Mouse (Mus musculus) kidney, postnatal 4 days (tissue): ENCODE data around the gene Dusp7.

Source experiments
- DNase-seq, 2 experiments: peaks; one replicate each; pipeline ENCODE4 v3.0.0; 2021; ENCODE audit warnings: mixed read lengths in 2 of 2

Dusp7 gene

DNA sequence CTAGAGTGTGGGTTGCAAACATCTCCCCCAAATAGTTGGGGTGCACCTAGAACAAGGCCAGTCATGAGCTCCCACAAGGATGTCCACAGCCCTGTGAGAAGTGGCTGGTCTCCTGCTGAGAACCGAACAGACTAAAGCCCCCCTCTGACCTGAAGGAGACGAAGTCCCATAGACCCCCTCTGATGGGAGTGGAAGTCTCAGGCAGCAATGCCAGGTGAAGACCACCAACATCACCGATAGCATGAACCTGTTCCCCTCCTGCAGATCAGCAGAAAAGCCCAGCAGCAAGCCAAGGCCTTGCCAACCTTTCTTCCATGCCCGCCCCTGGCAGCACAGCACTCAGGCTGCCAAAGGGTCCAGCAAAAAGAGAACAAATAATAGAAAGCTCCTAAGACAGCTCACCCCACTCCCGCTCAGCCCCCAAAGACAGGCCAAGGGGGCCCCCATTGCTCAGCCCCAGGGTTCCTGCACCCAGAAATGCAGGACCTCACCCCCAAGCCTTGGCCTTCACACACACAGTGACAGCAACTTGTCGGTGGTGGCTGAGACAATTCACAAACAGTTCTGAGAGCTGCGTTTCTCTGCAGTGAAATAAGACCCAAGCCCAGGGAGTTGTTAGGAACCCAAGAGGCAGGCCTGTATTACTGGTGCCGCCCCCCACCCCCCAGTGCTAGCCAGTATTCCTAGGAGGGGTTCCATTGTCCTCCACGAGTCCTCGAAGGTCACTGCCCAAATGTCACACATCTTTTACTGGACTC lies 13.0 kb upstream of the Dusp7 start:
- no peak for DNase-seq

DNA sequence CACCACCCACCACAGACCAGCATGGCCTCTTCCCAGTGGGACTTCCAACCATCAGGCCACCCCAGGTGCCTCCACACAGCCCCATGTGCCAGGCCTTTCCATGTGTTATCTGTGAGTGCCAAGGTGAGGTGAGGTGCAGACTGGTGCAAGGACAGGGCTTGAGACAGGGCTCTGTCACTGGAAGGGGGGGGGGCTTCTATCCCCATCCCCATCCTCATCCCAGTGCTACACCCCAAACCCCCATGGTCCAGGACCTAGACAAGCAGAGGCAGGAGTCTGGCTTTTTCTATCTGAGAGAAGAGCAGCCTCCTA lies 12.5 kb upstream of the Dusp7 start:
- no peak for DNase-seq

DNA sequence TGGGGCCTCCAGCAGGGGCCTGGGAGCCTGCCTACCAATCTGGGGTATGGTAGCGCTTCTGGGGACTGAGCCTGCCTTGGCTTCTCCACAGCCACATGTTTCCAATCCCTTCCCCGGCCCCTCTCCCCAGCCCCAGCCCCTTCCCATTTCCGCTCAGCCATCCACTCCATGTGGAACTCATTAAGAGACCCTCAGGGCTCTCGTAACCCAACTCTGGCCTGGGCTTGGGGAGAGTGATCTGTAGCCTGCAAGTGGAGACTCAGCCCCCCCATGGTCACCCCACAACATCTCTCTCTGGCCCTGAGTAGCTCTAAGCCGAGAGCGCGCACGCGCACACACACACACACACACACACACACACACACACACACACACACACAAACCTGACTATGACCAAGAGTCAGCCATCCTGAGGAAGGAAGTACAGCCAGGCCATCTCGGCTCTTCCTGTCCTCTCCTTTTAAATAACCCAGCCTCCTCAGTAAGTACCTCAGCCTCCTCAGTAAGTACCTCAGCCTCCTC lies 12.0 kb upstream of the Dusp7 start:
- peak; percentile 41 to 55 for DNase-seq

DNA sequence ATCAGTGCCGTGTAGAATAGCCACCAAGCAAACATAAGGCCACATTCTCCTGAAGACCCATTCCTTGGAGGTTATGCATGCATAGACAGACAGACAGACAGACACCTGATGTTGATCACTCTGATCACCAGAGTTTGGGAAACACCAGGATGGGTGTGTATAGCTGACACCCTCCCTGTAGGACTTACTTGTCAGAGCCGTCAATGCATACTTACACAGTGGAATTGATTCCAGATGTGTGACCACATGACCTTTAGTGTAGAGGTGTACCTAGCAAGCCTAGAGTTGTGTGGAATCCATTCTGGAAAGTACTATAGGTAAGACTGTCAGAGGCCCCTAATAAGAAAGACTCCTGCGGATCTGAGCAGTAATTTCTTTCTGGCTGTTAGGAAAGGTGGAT lies 11.3 kb upstream of the Dusp7 start:
- no peak for DNase-seq

DNA sequence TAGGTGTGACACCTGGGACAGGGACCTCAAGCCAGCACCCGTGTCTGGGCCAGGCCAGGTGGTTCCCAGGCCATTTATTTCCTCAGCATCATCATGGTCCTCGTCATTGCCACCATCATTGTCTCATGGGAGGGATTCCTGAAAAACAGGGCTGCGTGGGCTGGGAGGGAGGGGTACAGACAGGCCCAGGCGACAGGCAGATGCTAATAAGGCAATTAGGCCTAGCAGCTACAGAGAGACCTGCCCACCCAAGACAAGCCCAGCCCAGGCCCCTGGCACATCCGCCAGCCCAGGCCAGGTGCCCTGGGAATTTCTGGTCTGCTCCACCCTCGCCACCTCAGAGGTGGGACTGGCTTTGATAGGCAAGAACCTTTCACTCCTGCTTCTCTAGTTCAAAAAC lies 9.1 kb upstream of the Dusp7 start:
- DNase-seq: no peak

DNA sequence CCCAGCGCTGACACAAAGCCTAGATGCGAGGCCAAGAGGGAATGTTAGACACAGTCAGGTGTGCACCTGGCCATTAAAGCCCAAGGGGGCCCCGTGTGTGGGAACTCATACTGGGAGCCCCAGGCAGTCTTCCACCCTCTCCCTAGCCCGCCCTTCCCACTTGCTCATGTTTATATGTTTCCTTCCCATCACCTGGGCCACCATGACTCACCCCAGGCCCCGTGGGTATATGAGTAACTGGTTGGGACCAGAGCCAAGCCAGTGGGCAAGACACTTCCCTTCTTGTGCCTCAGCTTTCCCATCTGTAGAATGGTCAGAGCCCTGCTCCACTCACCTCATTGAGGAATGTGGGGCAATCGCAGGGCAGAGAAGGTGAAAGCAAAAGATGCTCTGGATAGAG lies 7.3 kb upstream of the Dusp7 start:
- DNase-seq: no peak

DNA sequence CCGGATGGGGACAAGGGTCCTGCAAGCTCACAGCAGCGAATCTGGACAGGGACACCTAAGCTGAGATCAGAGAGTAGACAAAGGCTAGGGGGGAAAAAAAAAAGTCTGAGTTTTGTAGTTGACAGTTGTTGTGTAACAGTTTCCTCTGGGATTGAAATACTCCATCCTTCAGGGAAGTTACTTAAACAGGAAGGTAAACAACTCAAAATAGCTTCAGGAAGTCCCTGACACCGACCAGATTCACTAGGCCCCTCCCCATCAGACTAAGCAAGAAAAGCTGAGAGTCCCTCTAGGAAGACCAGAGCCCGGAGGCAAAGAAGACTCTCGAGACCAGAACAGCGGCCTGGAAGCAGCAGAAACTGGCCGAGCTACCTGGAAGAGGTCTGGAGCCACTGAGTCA lies 3.1 kb upstream of the Dusp7 start:
- no peak for DNase-seq

DNA sequence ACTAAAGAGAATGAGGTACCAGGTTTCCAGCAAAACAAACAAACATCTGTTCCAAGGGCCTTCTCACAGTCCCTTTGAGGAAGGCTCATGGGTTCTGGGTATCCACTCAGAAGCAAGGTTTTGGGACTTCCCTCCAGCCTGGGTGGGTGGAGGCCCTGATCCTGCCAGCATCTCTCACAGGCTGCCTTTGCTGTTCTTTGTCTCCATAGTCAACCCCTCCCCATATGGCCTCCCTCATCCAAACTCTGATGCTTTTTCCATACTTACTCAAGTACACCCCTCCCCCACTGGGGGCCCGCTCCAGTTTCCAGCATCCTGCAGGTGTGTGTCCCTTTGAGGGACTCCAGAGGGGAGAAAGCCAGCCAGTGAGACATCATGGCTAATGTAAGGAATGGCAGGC lies 2.2 kb upstream of the Dusp7 start:
- no peak for DNase-seq

DNA sequence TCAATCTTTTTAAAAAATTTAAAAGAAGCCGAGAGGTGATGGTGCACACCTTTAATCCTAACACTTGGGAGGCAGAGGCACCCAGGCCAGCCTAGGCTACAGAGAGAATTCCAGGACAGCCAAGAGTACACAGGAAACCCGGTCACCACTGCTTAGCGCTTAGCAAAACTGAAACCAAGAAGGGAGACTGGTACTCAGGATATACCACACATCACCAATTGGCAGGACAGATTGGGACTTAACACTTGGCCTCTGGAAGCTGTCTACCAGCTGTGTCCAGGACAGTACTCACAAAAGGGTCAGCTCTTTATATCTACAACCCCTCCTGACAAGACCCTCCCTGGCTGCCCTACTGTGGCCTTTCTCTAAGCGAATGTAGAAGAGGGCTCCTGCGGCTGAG lies 1.4 kb upstream of the Dusp7 start:
- no peak for DNase-seq

DNA sequence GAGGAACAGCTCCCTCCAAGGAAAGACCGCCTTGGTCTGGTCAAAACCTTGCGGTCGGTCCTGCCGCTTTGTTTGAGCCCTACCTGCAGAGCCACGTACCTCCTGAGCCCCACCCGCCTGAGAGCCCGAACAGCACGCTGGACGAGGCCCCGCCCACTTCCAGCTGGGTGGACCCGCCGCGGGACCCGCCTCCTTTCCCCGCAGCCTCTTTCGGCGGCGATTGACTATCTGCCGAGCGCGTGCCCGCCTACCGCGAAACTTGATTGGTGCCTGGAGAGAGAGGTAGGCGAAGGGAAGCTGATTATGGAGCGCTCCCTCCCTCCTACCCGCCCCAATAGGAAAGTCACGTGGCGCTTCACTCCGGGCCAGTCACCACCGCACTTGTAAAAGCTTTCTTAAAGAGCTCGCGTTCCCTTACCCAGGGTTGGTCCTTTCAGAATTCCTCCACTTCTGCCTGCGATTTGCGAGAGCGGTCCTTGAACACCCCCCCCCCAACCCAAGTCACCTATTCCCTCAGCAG lies 780 bp upstream of the Dusp7 start:
- peak; percentile 99 for DNase-seq

DNA sequence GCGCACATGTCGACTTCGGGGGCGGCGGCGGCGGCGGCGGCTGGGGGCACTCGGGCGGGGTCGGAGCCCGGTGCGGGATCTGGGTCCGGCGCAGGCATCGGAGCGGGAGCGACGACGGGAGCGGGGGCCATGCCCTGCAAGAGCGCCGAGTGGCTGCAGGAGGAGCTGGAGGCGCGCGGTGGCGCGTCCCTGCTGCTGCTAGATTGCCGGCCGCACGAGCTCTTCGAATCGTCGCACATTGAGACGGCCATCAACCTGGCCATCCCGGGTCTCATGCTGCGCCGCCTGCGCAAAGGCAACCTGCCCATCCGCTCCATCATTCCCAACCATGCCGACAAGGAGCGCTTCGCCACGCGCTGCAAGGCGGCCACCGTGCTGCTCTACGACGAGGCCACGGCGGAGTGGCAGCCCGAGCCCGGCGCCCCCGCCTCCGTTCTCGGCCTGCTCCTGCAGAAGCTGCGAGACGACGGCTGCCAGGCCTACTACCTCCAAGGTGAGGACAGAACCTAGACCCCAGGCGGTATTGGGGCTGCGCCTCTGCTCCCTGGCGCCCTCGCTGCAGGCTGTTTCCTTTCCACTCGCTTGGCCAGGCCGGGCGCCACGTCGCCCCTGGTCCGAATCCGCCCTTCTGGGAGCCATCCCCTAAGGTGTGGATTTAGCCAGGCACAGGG lies 534 bp downstream of the Dusp7 start:
- peak; percentile 72 to 86 for DNase-seq

DNA sequence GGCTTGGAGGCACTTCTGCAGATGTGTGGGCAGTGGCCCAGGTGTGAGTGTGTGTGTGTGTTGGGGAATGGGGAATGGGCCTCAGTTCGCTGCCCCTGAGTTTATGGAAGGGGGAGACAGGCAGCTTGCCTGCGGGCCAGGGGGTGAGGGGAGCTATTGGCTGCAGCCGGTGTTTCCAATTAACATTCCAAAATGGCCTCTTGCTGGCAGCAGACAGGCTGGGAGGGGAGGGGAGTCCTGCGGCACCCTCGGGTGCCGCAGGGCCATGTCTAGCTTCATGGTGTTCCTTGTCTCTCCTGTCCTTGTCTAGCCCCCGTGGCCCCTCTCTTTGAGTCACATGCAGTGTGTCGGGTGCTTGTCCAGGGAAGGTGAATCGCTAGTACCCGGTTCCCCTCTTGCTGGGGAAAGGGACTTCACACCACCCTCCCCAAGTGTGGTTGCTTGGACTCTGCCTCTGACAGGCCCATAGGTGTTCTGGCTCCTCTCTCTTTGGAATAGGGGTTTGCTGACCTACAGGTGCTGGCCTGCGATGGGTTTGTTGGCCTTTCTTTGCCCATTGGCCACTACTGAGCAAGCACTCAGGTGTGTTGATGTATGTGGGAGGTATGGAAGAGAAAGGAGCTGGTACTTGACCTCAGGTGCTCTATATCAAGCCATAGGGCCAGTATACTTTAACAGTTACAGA lies 1.5 kb downstream of the Dusp7 start:
- peak; percentile 61 to 74 for DNase-seq

DNA sequence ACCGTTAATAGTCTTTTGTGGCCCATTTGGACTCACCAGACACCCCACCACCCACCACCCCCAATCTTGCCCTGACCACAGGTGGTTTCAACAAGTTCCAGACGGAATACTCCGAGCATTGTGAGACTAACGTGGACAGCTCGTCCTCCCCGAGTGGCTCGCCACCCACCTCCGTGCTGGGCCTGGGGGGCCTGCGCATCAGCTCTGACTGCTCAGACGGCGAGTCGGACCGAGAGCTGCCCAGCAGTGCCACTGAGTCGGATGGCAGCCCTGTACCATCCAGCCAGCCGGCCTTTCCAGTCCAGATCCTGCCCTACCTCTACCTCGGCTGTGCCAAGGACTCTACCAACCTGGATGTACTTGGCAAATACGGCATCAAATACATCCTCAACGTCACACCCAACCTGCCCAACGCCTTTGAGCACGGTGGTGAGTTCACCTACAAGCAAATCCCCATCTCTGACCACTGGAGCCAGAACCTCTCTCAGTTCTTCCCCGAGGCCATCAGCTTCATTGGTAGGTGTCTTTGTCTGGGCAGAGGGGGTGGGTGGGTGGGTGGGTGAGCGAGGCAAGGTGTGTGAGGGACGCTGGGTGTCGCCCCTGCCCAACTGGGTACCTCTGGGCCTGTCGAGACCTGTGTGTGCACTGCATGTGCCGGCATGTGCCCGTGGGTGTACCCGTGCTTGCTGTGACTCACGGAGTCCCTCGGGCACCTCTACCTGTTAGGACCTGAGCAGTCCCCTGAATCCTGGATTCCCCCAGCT lies 2.4 kb downstream of the Dusp7 start:
- no peak for DNase-seq

DNA sequence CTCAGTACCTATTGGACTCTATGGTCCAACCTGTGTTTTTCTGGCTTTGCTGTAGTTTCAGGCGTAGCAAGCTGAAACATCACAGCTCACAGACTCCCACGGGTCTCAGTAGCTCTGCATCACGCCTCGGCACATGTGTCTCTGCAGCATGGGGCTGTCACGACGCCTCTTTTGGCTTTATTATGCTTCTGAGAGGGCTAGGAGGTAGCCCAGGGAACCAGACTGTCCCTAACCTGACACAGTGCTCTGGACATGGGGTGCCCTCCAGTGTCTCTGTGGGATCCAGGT lies 2.9 kb downstream of the Dusp7 start:
- no peak for DNase-seq

DNA sequence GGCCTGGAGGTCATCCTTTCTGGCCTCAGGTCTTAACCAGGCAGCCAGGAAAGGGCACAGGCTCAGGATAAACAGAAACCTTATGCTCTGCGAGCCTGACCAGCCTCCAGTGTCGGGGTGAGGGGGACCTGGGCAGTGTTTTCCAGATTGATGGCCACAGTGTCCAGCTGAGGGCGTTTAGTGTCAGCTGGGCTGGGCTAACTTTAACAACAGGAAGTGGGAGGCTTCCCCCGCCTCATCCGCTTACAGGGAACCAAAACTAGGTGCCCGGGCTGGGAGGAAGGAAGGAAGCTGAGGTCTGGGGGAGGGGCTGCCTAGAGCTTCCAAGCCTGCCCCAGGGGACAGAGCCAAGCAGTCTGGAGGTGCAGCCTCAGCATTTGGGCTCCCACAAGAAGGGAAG lies 3.3 kb downstream of the Dusp7 start:
- peak; percentile 85 to 91 for DNase-seq

DNA sequence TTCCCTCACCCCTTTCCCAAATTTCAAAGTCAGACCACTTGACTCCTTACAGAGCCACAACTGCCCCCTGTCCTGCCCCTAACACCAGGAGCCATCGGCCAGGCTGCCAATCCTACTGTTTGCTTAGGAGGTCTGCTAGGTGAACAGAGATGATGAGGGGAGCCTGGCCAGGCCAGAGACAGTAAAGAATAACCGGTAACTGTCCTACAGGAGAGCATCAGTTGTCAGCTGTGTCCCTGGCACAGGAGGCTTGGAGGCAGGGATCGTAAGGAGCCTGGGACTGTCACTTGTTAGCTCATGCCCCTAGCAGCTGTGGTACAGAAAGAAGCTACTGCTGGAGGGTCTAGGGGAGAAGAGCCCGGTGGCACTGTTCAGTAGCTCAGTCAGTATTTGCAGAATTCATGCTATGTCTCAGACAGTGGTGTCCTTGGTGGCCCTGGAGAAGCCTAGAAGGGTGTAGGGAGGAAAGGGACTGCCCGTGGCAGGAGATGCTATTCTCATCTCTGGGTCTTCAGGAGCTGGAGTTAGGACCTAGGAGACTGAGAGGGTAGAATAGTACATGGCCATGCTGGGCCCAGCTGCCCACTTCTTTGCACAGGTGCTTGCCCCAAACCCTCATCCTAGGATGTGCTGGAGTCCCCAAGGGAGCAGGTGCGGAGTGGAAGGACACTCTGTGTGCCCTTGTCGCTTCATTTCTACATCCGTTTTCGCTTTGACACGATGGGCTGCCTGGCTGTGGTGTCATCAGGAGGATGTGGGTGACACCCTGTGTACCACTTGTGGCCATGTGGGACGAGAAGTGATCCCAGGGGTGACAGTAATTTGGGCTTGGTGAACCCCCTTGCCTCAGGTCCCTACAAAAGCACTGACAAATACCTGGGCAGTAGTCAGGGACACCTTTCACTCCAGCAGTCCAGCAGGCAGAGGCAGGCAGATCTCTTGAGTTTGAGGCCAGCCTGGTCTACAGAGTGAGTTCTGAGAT lies 4.3 kb downstream of the Dusp7 start:
- DNase-seq: no peak

DNA sequence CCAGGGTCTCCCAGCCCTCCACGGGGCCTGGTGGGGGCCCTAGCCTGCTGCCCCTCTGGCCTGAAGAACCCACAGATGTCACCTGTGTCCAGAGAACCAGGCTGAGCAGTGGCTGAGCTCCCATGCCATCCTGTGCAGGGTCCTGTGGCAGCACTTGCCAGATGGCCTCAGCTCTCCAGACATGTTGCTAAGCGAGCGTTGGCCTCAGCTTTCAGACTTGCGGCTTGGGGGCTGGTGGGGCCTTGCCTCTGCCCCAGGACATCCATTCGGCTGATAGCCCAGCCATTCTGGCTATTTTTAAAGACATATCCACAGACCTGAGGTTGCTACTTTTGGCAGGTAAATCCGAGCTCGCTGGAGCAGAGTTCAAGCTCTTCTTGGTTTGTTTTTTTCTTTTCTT lies 5.5 kb downstream of the Dusp7 start:
- DNase-seq: no peak

DNA sequence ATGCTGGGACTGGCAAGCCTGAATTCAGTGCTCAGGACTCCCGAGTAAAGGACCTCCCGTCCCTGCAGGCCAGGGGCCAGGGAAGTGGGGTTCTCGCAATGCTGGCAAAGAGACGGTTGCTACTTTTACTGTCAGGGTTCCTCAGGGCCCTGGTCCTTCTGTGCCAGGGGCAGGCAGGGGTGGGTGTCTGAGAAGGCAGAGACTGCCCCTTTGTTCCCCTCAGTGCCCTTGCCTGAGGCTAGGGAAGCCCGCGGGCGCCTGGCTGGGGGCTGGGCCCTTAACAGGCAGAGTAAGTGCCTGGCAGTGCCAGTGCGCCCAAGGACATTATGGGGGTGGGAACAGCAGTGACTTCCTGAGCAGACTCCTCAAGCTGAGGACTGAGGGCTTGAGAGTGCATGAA lies 8.8 kb downstream of the Dusp7 start:
- no peak for DNase-seq

DNA sequence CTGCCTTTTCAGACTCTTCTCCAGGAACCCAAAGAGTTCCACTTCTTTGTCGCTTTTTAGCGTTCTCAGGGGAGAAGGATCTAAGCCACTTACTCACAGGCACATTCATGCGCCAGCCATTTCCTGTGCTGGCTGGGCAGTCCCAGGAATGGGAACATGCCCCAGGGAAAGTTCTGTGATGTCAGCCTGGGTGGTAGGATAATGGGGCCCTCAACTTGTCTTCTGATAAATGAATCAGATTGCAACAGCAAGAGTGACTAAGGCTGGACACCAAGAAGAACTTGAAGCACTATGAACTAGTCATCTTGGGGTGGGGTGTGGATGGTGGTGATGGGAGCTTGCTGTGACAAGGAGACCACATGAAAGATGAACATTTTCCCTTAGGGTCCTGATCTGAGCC lies 9.6 kb downstream of the Dusp7 start:
- no peak for DNase-seq

DNA sequence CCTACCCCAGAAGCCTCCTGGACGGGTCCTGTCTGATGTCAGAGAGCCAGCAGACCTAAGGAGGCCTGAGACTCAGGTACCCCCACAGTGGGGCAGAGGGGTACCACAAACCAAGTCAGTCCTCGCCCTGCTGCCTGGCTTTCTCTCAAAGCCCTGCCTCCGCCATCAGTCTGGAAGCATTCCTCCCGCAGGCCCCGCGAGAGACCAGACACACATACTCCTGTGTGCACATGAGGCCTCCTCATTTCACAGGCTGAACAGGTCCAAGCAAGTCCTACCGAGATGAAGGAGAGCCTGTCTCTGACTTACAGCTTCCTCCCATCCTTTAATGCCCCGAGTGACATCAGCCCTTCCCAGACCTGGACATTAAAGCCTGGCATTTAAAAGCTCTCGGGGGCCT lies 10.3 kb downstream of the Dusp7 start:
- no peak for DNase-seq

DNA sequence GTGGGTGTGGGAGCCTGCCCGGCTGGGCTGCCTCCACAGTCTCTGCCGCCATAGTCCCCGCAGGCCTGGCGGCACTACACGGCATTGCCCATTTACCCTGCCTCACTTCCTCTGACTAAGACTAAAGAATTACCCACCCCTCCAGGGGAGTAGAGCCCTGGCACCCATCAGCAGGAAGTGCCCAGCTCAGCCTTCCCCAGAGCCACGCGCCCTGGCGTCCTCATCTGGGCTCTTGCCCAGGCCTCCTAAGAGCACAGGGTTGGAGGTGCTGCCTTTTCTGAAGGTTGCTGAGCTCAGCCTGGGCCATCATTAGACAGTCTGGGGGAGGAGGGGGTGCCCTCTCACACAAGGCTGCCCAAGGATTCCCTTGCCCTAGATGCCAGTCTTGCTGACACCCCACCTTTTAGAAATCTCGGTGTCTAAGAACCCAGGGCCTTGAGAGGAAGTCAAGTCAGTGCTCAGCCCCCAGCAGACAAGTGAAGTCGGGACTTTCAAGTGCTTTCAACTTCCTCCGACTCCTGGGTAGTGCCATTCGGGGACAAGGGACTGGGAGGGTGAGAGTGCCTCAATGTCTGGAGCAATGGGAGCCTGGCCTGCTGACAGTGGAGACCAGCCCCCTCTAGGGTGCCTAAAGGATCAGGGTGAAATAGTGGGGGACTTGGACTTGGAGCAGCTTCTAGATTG lies 17.9 kb downstream of the Dusp7 start:
- DNase-seq: peak in 1 of 2 experiments; percentile 30
